Mouse (Mus musculus) left cerebral cortex, adult 9 months (tissue): Measurements from ENCODE around the gene Arhgap32.

Experiments used
- DNase-seq, 2 experiments: peaks; one replicate each; pipeline ENCODE4 v3.0.0; 2022; ENCODE audit warnings: low spot score in 2 of 2

Arhgap32 gene

GRCm38 (mm10) chr9:32192295-32193073 lies 76.5 kb downstream of the Arhgap32 start:
- DNase-seq = no peak

GRCm38 (mm10) chr9:32204450-32204990 lies 88.6 kb downstream of the Arhgap32 start:
- DNase-seq = no peak

- DNase-seq = peak in 1 of 2 experiments; percentile 62
Measured at GRCm38 (mm10) chr9:32207133-32207532, 91.2 kb downstream of the Arhgap32 start.

DNA sequence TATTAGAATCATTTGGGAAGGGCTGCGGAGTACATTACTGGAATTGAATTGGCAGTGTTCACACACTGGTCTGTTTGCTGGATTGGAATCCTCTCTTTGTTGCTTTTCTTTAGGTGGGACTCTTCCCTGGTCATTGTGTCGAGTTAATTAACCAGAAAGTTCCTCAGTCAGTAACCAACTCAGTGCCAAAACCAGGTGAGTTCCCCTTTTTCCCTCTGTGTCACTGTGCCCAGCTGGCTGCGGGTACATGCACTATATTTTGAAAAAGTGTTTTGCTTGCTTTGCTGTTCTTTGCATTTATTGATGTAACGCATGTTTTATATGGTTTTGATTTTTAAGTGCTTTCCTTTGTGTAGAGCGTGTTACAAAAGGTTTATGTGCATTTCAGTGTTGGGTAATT lies 92.1 kb downstream of the Arhgap32 start:
- DNase-seq = no peak

- no peak for DNase-seq
Measured at GRCm38 (mm10) chr9:32216820-32217567, 101.1 kb downstream of the Arhgap32 start.

DNA sequence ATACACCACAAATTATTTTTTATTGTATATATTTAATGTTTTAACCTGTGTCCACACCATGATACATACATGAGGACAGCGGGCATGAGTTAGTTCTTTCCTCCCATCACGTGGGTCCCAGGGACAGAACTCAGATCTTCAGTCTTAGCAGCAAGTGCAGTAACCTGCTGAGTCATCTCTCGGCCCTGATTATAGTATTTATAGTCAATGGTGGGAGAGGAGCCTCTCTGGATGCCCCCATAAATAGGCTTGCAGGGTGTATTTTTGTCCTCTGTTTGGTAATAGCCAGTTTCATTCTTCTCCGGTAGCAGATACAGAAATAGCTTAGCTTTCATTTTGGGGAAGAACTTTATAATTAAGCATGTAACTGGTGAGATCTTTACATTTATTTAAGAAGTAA lies 103.5 kb downstream of the Arhgap32 start:
- DNase-seq = no peak

DNA sequence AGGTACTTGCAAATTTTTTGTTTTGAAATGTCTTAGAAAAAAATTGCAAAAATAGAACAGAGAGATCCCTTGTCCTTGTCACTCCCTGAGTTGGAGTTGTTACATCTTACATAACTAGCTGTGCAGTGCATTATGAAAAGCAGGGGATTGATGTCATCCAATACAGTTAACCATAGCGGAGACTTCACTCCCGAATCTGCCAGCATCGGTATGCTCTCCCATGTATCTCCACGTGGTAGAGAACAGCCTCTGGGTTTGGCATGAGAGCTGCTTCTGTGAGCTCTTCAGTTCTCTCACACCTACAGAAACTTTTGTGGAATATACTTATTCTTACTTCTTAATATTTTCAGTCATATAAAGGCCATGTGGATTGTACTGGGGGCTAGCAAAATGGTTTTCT lies 106.2 kb downstream of the Arhgap32 start:
- peak; percentile 61 to 68 for DNase-seq

- peak in 1 of 2 experiments; percentile 76 for DNase-seq
Measured at GRCm38 (mm10) chr9:32223739-32224529, 108.0 kb downstream of the Arhgap32 start.

DNA sequence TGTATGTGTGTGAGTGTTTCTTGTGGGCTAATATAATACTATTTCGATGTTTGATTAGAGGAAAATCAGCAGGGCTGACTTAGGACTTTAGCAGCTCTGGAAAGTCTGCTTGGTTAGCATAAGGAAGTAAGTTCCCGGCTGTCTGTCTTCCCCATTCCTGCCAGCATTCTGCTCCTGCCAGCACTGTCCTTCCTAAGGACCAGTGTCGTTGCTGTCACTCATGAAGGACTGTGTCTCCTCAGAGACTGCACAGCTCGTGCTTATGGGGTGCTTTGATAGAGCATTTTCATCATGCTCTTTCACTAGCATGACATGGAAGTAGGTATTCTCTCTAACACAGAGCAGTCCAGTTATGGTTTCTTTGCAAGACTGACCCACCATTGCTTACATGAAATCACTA lies 109.0 kb downstream of the Arhgap32 start:
- DNase-seq = no peak

GRCm38 (mm10) chr9:32225584-32225983 lies 109.6 kb downstream of the Arhgap32 start:
- DNase-seq = no peak

GRCm38 (mm10) chr9:32227034-32227433 lies 111.1 kb downstream of the Arhgap32 start:
- no peak for DNase-seq

- DNase-seq = no peak
Measured at GRCm38 (mm10) chr9:32233593-32233992, 117.7 kb downstream of the Arhgap32 start.

DNA sequence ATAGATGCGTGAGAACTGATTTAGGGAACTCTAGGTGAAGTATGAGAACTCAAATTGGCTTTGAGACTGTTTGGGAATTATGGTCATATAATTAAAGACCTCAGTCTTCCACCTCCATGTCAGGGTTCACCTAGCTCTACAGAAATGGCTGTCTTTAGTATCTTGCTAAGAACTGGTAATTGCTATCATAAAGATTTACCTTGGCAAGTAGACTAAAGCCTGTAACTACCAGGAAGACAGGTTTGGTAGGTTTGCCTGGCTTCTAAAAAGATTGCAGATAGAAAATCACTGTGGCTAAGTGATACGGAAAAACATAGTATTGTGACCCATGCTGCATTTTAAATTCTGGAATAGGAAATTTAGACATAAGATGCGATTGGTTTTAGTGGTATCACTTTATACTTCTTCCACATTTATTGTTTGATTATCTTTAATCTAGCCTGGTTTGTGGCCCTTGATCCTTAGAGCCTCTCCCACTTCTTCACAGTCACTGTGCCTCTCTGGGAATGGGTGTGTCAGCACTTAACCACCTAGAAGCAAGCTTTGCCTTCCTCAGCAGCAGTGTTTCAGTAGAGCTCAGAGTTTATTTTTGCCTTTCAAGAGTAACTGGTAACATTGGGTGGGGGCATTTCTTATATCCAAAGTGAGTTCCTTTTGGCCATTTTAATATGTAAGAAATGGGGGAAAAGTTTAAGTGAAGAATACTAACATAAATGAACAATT lies 119.0 kb downstream of the Arhgap32 start:
- DNase-seq = no peak

- no peak for DNase-seq
Measured at GRCm38 (mm10) chr9:32238899-32239298, 123.0 kb downstream of the Arhgap32 start.

DNA sequence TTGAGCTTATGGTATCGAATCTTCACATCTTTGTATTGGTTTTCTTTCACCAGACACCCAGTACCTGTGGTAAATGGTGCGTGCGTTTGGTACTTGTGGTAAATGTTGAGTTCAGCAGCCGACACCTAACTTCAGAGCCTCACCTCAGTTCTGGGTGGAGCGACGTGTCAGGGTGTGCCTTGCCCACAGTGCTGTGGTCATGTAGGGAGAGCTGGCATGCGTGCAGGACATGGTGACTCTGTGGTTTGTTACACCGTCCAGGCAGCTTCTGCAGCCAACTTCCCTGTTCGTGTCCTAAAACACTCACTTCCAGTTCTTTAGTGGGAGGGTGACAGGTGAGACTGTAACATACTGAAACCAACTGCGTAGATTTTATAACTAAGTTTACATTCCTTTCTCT lies 123.5 kb downstream of the Arhgap32 start:
- DNase-seq = no peak

DNA sequence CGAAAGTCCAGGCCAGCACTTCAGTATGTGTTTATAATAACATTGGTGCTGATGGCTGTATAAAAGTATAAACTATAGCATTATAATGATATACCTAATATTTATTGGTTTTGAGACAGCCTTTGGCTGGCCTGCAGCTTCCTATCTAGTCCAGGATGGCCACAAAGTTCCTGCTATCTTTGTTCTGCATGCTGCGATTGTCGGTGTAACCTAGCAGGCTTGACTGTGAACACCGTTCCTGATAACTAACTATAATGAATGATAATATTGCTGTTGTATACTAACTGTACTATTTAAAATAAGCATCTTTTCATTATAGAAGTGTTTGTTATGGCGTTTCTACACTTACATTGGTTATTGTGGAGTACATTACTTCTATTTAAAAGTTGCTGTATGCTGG lies 124.5 kb downstream of the Arhgap32 start:
- no peak for DNase-seq

- DNase-seq = no peak
Measured at GRCm38 (mm10) chr9:32241637-32242199, 125.8 kb downstream of the Arhgap32 start.

DNA sequence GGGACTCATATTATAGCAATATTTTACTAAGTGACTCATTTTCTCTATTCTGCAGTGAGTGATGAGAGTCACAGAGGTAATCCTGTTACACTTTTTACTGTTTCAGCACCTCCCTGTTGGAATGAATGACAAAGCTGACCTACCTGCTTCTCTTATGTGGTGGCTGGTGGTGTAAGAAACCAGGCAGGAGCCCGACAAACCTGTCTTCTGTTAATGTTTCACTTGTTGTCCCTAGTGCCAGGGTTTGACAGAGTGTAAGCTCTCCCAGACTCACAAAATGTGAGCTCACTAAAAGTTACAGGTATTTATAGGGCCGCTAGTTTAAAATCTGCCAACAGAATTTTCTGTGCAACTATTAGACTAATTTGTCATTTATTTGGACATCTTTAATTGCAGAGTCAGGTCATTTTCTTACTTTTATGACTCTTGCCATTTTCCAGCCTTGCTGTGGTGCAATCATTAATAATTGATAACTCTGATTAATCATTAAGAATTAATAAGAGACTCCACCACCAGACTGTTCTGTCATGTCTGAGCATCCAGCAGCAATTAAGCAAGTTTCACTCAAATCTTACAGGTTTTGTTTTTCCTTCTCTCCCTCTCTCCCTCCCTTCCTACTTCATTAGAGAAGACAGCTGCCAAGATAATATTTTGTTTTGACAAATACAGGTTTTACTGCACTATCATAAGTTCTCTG lies 127.1 kb downstream of the Arhgap32 start:
- no peak for DNase-seq

DNA sequence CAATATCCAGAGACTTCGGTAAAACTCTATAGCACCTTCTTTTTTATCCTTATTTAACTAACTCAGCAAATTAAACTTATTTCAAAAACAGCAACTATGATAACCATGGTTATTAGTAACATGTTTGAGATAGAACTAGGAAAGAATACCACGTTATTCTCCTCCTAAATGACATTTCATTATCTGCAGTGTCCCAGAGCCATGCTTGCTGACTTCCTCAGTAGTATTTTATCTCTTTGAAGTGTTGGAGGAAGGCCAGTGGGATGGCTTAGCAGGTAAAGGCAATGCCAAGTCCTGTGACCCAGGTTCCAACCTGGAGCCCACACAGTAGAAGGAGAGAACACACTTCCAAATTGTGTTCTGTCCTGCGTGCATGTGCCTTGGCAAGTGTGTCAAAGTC lies 129.3 kb downstream of the Arhgap32 start:
- DNase-seq = no peak

GRCm38 (mm10) chr9:32246123-32246716 lies 130.3 kb downstream of the Arhgap32 start:
- no peak for DNase-seq
